Mouse (Mus musculus) WW6 (cell line): ENCODE results near the gene Bcl11a.

ENCODE experiments used
- DNase-seq: peaks from one replicate; pipeline ENCODE4 v3.0.0-alpha.2; 2013; ENCODE audit warnings: low read depth, low spot score

Gene Bcl11a

GRCm38 (mm10) chr11:24132358-24132757 lies 54.5 kb downstream of the Bcl11a start:
- DNase-seq = no peak

GRCm38 (mm10) chr11:24132853-24133252 lies 55.0 kb downstream of the Bcl11a start:
- no peak for DNase-seq

GRCm38 (mm10) chr11:24133484-24133883 lies 55.6 kb downstream of the Bcl11a start:
- no peak for DNase-seq

- no peak for DNase-seq
Observed at GRCm38 (mm10) chr11:24133928-24134327, 56.1 kb downstream of the Bcl11a start.

- DNase-seq = no peak
Observed at GRCm38 (mm10) chr11:24135244-24135643, 57.4 kb downstream of the Bcl11a start.

- DNase-seq = no peak
Observed at GRCm38 (mm10) chr11:24136084-24136785, 58.4 kb downstream of the Bcl11a start.

- DNase-seq = no peak
Observed at GRCm38 (mm10) chr11:24137891-24138290, 60.0 kb downstream of the Bcl11a start.

- no peak for DNase-seq
Observed at GRCm38 (mm10) chr11:24138600-24139375, 60.9 kb downstream of the Bcl11a start.

- no peak for DNase-seq
Observed at GRCm38 (mm10) chr11:24139432-24139831, 61.6 kb downstream of the Bcl11a start.

GRCm38 (mm10) chr11:24139952-24140351 lies 62.1 kb downstream of the Bcl11a start:
- no peak for DNase-seq

GRCm38 (mm10) chr11:24140948-24141347 lies 63.1 kb downstream of the Bcl11a start:
- no peak for DNase-seq

- DNase-seq = no peak
Observed at GRCm38 (mm10) chr11:24141479-24142251, 63.8 kb downstream of the Bcl11a start.

- DNase-seq = no peak
Observed at GRCm38 (mm10) chr11:24142316-24142715, 64.5 kb downstream of the Bcl11a start.

GRCm38 (mm10) chr11:24144159-24144946 lies 66.5 kb downstream of the Bcl11a start:
- peak; percentile 7 for DNase-seq

GRCm38 (mm10) chr11:24146034-24146433 lies 68.2 kb downstream of the Bcl11a start:
- DNase-seq = no peak

GRCm38 (mm10) chr11:24146437-24146836 lies 68.6 kb downstream of the Bcl11a start:
- no peak for DNase-seq

- no peak for DNase-seq
Observed at GRCm38 (mm10) chr11:24147698-24148097, 69.8 kb downstream of the Bcl11a start.

- no peak for DNase-seq
Observed at GRCm38 (mm10) chr11:24148545-24148944, 70.7 kb downstream of the Bcl11a start.

GRCm38 (mm10) chr11:24149462-24150220 lies 71.8 kb downstream of the Bcl11a start:
- DNase-seq = no peak

- DNase-seq = no peak
Observed at GRCm38 (mm10) chr11:24152076-24152784, 74.4 kb downstream of the Bcl11a start.
